Comparison of ENCODE assay signal across 9 mouse cellular contexts in the genomic region with DNA sequence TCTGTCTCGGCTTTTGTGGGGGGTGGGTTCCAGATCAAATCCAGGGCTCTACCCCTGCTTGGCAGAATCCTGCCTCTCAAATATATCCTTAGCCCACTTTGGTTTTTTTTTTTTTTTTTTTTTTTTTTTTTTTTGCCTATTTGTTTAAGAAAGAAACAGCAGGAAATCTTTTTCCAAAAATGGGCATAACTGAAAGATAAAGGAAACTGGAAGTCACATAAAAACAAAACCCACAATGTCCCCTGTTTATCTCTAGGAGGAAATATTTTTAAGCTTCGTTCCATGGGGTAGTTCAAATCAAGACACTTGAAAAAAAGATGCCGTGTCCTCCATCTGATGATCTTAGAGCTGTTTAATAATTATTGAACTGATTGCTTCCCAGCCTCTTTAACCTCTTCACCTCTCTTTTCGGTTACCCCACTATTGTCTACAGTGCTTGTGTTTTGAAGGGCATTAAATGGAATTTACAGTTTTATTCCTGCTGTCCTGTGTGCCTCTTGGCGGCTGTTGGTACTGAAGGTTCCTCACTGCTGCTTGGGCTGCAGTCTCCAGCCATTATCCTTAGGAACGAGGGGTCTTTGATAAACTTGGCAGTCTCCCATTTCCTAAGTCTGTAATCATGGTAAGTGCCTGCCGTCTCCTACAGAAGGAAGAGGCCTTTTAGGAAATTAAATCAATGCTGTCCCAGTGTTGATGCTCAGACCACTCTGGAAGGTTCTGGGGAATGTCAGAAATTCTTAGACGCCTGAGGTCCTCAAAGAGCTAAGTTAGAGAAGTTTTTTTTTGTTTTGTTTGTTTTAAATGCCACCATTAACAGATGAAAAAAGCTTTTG. TPM values are rescaled to one million over a fixed set of nuclear protein-coding genes. Genes with fewer than 3 reads are reported as not detected.
DNase-seq lines count a peak whose midpoint lies in the region; ATAC-seq and TF ChIP-seq lines count a peak whose summit lies in the region.
"Had no signal": no experiment of that assay in that cellular context is flagged by ENCODE, and none has a peak within 500 bp of the region (broad histone marks: within the 10 kb centered on the region; RNA-seq: fewer than 3 reads in every experiment).

No protein-coding gene starts in this region.

- H3K4me1 ChIP-seq in heart, embryonic 12.5 days (replicated peaks): peaks cover 40% of the 10 kb centered on the region
- H3K4me1 ChIP-seq in ES-Bruce4 (ENCODE audit: control insufficient read depth, insufficient read depth, low read length): peaks cover 4% of the 10 kb centered on the region
- 0 out of 2 replicates have a peak, but pooled peaks cover 7% of the 10 kb centered on the region for H3K4me1 ChIP-seq in forebrain, embryonic 14.5 days (ENCODE audit: control insufficient read depth, insufficient read depth, low read length)
- H3K4me1 ChIP-seq in limb, embryonic 14.5 days (ENCODE audit: control insufficient read depth, insufficient read depth, low read length): peaks cover 9% of the 10 kb centered on the region

- DNase-seq in heart, postnatal 14 days: no peak
- peak; percentile 62 for DNase-seq in forebrain, embryonic 14.5 days (ENCODE audit: low spot score)
- DNase-seq in limb, embryonic 14.5 days (ENCODE audit: low spot score): no peak
- no peak for DNase-seq in left cerebral cortex, postnatal 36 days (ENCODE audit: low spot score in 2 of 2)
- no peak for DNase-seq in adrenal gland, adult 18-20 months (ENCODE audit: low spot score in 2 of 2)
- no peak for DNase-seq in cerebellum, postnatal 10 days
- DNase-seq: adrenal gland, postnatal 14 days had no signal

- 0 out of 2 replicates have a peak overlapping the region, but pooled peaks have one; percentile 41 for H3K9ac ChIP-seq in heart, embryonic 12.5 days
- H3K9ac ChIP-seq in ES-Bruce4 (ENCODE audit: low read depth, poor library complexity, severe bottlenecking): no peak overlapping the region
- no peak overlapping the region for H3K9ac ChIP-seq in forebrain, embryonic 14.5 days (ENCODE audit: low read length)
- no peak overlapping the region for H3K9ac ChIP-seq in limb, embryonic 14.5 days (ENCODE audit: low read depth, low read length, severe bottlenecking)

- peak overlapping the region; percentile 81 for H3K27ac ChIP-seq in heart, embryonic 12.5 days (ENCODE audit: poor library complexity, severe bottlenecking)
- H3K27ac ChIP-seq in ES-Bruce4 (ENCODE audit: insufficient read depth, low read length): peak overlapping the region; percentile 71
- no peak overlapping the region for H3K27ac ChIP-seq in forebrain, embryonic 14.5 days (ENCODE audit: low read depth, low read length)
- H3K27ac ChIP-seq in limb, embryonic 14.5 days (replicated peaks; ENCODE audit: low read depth, low read length): no peak overlapping the region

- WGBS in heart, embryonic 12.5 days: 37% methylated on average over 8 of the region's 8 CpGs
- 15% methylated on average over 8 of the region's 8 CpGs for WGBS in forebrain, embryonic 14.5 days
- WGBS in limb, embryonic 14.5 days: 42% methylated on average over 8 of the region's 8 CpGs

- H3K9me3 ChIP-seq in heart, embryonic 12.5 days (replicated peaks): 0 out of 2 replicates have a peak, but pooled peaks cover 2% of the 10 kb centered on the region
- no peaks in the 10 kb centered on the region for H3K9me3 ChIP-seq in ES-Bruce4 (replicated peaks; ENCODE audit: control insufficient read depth, insufficient read depth, low read length, poor library complexity, severe bottlenecking)
- no peaks in the 10 kb centered on the region for H3K9me3 ChIP-seq in forebrain, embryonic 14.5 days (replicated peaks; ENCODE audit: control insufficient read depth, low read length)
- H3K9me3 ChIP-seq in limb, embryonic 14.5 days (ENCODE audit: control insufficient read depth, low read length): no peaks in the 10 kb centered on the region

- no peak for ATAC-seq in heart, embryonic 12.5 days (ENCODE audit: insufficient number of reproducible peaks, low FRiP score)
- no peak; the same call in 1 of the 2 replicates for ATAC-seq in forebrain, embryonic 14.5 days
- ATAC-seq in limb, embryonic 14.5 days (ENCODE audit: low FRiP score, low read depth): no peak

- intact Hi-C loops in heart, postnatal 14 days (cut with DNase I): no loop called here
- intact Hi-C loops in left cerebral cortex, postnatal 36 days (cut with DNase I): no loop called here

- no peak for TF ChIP-seq CTCF in ES-Bruce4 (IDR thresholded peaks at IDR 0.05; ENCODE audit: low read depth, low read length)

- no peak overlapping the region for H3K4me3 ChIP-seq in heart, embryonic 12.5 days
- H3K4me3 ChIP-seq in ES-Bruce4 (ENCODE audit: low read depth, low read length): no peak overlapping the region
- no peak overlapping the region for H3K4me3 ChIP-seq in forebrain, embryonic 14.5 days (ENCODE audit: low read depth, low read length)
- H3K4me3 ChIP-seq in limb, embryonic 14.5 days (replicated peaks; ENCODE audit: low read length): no peak overlapping the region

- H3K27me3 ChIP-seq in heart, embryonic 12.5 days (replicated peaks): no peaks in the 10 kb centered on the region
- H3K27me3 ChIP-seq in ES-Bruce4 (ENCODE audit: control insufficient read depth, insufficient read depth, low read length, poor library complexity, severe bottlenecking): no peaks in the 10 kb centered on the region
- H3K27me3 ChIP-seq in forebrain, embryonic 14.5 days (replicated peaks; ENCODE audit: control insufficient read depth, insufficient read depth, low read length): no peaks in the 10 kb centered on the region; the same call in 1 of the 2 replicates
- H3K27me3 ChIP-seq in limb, embryonic 14.5 days (ENCODE audit: control insufficient read depth, insufficient read depth, low read length): no peaks in the 10 kb centered on the region

- H3K4me2 ChIP-seq in heart, embryonic 12.5 days: peak overlapping the region; percentile 60
- no peak overlapping the region; the same call in 1 of the 2 replicates for H3K4me2 ChIP-seq in forebrain, embryonic 14.5 days (ENCODE audit: low read length)
- H3K4me2 ChIP-seq in limb, embryonic 14.5 days (replicated peaks; ENCODE audit: low read depth, low read length, severe bottlenecking): 0 out of 2 replicates have a peak overlapping the region, but pooled peaks have one; percentile 37

- 0 out of 2 replicates have a peak, but pooled peaks cover under 1% of the 10 kb centered on the region for H3K36me3 ChIP-seq in heart, embryonic 12.5 days
- H3K36me3 ChIP-seq in ES-Bruce4 (ENCODE audit: control insufficient read depth, insufficient read depth, low read length, poor library complexity, severe bottlenecking): no peaks in the 10 kb centered on the region
- no peaks in the 10 kb centered on the region for H3K36me3 ChIP-seq in forebrain, embryonic 14.5 days (ENCODE audit: control insufficient read depth, insufficient read depth, low read length)
- H3K36me3 ChIP-seq in limb, embryonic 14.5 days (ENCODE audit: control insufficient read depth, insufficient read depth, low read length): no peaks in the 10 kb centered on the region

- no peak for TF ChIP-seq EP300 in ES-Bruce4 (IDR thresholded peaks at IDR 0.05; ENCODE audit: insufficient read depth, low read depth, low read length)

- TF ChIP-seq POLR2A in ES-Bruce4 (IDR thresholded peaks at IDR 0.05; ENCODE audit: insufficient read depth, low read length): no peak
- TF ChIP-seq POLR2A in limb, embryonic 14.5 days (IDR thresholded peaks at IDR 0.05; ENCODE audit: borderline replicate concordance, extremely low read depth, insufficient read depth, insufficient read length): no peak

RNA-seq across cellular contexts. Expression of gene Pygo1, which starts 52.9 kb away (rescaled TPM):
- polyA plus RNA-seq in heart, embryonic 12.5 days (2016; fragmentation: Nextera tagmentation; extraction: Ambion mirVana): 2.9 and 3.0 TPM in 2 replicates
- 1 to 10 TPM; 8.1 to 9.1 TPM for total RNA-seq in heart, postnatal 14 days (2021)
- polyA plus RNA-seq in ES-Bruce4 (2011; ENCODE audit: insufficient read depth, insufficient read length, low read depth, missing spikeins): 1.2 and 1.3 TPM in 2 replicates
- 10.8 and 13.8 TPM in 2 replicates for polyA plus RNA-seq in forebrain, embryonic 14.5 days (2014; fragmentation: Nextera tagmentation; extraction: Ambion mirVana)
- 11.0 and 11.2 TPM in 2 replicates for polyA plus RNA-seq in limb, embryonic 14.5 days (2012; rRNA removed)
- polyA plus RNA-seq in limb, embryonic 14.5 days (2014; fragmentation: Nextera tagmentation; extraction: Ambion mirVana): 8.4 and 10.4 TPM in 2 replicates
- total RNA-seq in left cerebral cortex, postnatal 36 days (2021): 10 to 100 TPM; 14.3 to 17.2 TPM
- 1 to 10 TPM; 3.4 to 3.7 TPM for total RNA-seq in adrenal gland, adult 18-20 months (2021)

Comparison
In these comparisons a context has a peak if more than half of its experiments do, and no peak if none do; other contexts are left out.
1. H3K27ac ChIP-seq: peak in heart, embryonic 12.5 days (single experiment) and ES-Bruce4 (single experiment); none in forebrain, embryonic 14.5 days (single experiment) and limb, embryonic 14.5 days (single experiment).